Mouse (Mus musculus) spleen, adult 18-20 months (tissue): ENCODE data around the gene Fam78b.

ENCODE experiments used
- DNase-seq, 2 experiments: peaks; one replicate each; pipeline ENCODE4 v3.0.0; 2022; ENCODE audit warnings: mixed read lengths in 2 of 2

Gene Fam78b

GRCm38 (mm10) chr1:167034435-167034834 is 33.2 kb downstream of the Fam78b start:
- no peak for DNase-seq

DNA sequence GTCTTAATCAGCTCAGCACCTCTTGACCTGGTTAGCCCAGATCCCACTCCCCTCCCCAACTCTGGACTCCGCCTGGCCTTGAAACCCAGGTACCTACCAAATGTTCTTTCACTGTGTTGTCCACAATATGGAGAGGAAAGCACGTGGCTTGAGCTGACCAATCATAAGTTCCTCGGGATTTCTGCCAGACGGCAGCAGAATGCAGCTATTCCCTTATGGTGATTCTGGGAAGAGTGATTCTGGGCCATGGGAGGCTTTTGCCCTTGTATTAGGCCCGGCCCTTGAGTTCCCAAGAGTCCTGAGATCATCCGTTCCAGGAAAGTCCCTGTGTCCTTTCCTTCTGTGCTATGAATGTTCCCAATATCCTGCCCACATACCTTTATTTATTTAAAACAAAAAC is 41.3 kb downstream of the Fam78b start:
- no peak for DNase-seq

GRCm38 (mm10) chr1:167046169-167046927 is 45.1 kb downstream of the Fam78b start:
- DNase-seq, result no peak

- no peak for DNase-seq
These were observed 49.6 kb downstream of the Fam78b start for GRCm38 (mm10) chr1:167050859-167051258.

GRCm38 (mm10) chr1:167054029-167054428 is 52.8 kb downstream of the Fam78b start:
- no peak for DNase-seq

GRCm38 (mm10) chr1:167057543-167057942 is 56.3 kb downstream of the Fam78b start:
- no peak for DNase-seq

DNA sequence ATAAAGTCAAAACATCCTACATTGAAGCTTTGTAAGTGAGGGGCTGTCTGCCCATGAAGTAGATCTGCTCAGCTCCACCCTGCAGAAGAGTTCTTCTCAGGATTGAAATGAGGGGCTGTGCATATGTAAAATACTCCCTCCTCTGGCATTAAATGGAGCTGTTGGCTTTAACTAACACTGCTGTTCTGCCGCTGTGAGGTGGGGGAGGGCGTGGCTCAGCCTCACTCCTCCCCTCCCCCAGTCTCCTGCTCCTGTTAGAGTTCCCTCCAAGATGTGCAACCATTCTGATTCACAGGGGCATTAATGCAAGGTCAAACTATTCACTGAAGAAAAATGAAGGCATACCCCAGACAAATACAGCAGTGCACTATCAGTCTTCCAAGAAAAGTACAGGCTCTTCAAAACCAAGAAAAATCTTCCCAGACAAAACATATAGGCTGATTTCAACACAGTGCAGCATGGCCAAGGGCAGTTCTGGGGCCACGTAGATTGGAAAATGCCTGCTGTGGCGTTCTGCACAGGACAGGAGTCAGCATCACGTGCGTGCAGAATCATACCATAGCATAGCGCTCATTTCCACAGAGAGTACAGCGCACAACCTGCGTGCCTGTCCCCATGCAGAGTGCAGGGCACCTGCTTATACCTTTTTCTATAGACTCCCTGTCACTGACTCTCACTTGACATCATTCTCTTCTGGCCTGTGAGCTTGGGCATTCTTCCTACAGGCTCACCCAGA is 58.5 kb downstream of the Fam78b start:
- no peak for DNase-seq

- DNase-seq, result no peak
These were observed 62.8 kb downstream of the Fam78b start for GRCm38 (mm10) chr1:167063971-167064370.

GRCm38 (mm10) chr1:167065541-167065940 is 64.3 kb downstream of the Fam78b start:
- no peak for DNase-seq

DNA sequence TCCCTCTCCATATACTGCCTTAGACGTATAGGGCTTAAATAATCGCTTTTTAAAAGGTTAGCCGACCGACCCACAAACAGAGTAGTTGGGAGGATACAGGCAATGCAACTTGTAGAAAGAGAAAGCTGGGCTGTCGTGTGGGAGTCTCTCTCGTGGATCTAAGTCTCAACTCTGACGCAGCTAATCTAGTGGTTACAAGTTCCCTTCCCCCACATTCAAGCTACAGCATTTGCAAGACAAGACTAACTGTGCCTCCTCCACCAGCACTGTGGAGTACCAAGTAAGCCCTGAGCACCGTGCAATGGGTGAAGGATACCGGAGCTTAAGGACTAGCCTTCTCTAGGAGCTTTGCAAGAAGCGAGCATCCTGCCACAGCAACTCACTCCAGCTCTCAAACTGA is 64.8 kb downstream of the Fam78b start:
- no peak for DNase-seq

DNA sequence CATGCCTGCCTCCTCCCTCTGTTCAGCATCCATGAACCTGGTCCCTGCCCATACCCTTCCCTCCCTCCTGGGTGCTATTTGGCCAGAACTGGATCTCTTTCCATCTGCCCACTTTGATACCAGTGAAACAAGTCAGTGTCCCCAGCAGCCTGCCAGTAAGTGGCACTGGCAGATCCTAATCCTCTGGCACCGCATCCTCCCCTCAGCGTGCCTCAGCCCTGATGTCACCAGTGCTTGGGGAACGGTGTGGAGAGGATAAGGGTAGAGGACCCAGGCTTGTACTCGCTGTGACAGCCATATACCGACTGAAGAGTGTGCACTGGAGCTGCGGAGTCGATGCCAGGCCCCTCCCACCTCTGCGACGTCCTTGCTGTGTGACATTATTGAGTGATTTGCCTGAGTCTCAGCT is 65.7 kb downstream of the Fam78b start:
- DNase-seq, result no peak

DNA sequence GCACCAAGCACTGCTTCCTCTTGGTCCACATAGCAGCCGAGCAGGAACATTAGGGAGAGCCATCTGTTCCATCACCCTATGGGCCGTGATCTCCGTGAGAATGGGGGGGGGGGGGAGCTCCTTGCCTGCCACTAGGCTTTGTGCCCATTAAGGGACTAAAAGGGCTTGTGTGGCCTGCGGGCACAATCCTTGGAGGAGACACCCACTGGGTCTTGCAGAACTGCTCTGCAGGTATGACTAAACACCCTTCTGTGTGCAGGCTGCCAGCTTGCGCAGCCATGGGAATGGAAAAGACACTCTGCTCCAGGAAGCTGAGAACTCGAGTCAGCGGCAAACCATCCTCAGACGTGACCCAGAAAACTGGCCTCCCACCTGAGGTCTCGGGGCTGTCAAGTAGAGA is 68.5 kb downstream of the Fam78b start:
- DNase-seq, result no peak

GRCm38 (mm10) chr1:167070306-167070705 is 69.1 kb downstream of the Fam78b start:
- DNase-seq, result no peak

- DNase-seq, result no peak
These were observed 74.5 kb downstream of the Fam78b start for GRCm38 (mm10) chr1:167075726-167076125.

GRCm38 (mm10) chr1:167079476-167079875 is 78.3 kb downstream of the Fam78b start:
- no peak for DNase-seq

DNA sequence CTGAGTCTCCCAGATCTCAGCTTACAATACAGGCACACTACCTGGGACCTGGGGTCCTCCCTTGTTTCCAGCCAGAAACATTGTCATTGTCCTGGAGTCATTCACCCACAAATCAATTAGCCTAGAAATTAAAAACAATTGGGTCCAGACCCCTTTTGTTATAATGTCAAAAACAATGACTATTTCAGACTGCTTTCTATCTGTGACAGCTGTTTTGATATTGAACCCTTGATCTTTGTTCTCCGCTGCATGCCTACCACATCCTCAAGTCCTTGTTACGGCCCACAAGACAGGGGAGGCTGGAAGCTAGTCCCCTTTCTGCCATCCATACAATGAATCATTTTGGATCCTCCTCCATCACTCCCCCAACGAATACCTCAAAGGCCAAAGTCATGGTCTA is 80.7 kb downstream of the Fam78b start:
- DNase-seq, result no peak

DNA sequence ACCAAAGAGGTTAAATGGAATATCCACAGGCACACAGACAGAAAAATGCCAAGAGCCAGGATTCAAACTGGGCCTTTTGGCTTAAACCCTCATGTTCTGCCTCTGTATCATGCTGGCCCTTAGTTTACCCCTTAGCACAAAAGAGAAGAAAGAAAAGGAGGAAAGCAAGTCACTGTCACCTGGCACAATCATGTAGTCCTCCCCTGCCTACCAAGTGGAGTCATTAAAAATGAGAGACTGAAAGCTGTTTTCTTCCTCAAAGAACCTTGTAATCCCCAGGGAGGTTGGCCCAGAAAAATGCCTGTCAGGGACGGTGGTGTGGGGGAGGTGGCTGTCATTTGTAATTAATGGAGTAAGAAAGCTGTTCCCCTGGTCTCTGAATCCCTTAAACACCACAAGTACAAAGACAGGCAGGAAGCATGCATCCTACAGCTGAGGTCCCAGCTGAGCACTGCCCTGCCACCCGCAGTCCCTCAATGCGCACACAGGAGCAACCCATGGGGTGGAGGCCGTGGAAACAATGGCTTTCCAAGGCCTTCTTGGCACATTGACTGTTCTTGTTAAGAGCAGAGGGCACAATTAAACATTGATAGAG is 81.4 kb downstream of the Fam78b start:
- DNase-seq, result no peak

- no peak for DNase-seq
These were observed 82.0 kb downstream of the Fam78b start for GRCm38 (mm10) chr1:167083181-167083580.

DNA sequence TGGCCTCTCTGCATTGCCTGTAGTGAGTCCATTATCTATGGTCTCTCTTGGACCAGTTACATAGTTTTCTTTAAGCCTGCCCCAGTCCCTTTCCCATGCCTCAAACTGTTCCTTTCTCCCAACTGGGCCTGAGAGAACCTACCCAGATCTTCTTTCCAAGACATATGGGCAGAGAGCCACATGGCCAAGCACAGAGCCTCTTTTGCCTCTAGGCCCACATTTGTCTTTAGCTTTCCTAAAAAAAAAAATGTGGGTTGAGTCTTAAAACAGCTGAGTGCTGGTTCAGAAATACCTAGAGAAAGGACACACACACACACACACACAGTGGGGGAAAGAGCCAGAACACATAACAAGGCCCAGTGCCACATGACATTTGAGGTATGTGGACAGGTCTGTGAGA is 83.1 kb downstream of the Fam78b start:
- no peak for DNase-seq

GRCm38 (mm10) chr1:167085461-167085860 is 84.2 kb downstream of the Fam78b start:
- DNase-seq, result no peak

- DNase-seq, result no peak
These were observed 89.2 kb downstream of the Fam78b start for GRCm38 (mm10) chr1:167090466-167090865.

DNA sequence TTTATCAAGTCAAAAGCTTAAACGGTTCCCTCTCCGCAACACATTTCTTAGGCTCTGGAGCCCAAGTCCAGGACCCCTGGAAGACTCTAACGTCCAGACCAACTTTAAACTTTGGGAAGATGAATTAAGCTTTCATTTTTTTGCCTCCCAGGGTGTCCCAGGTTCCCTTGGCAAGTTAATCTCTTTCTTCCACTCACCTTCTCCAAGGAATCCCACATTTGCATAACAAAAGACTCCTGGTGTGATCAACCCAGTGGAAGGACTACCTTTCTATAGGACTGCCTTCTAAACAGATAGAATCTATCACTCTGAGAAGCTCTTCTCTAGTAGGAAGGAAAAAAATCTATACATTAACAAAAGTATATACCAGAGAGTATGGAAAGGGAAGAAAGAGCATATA is 92.3 kb downstream of the Fam78b start:
- DNase-seq, result no peak

GRCm38 (mm10) chr1:167094589-167095148 is 93.5 kb downstream of the Fam78b start:
- no peak for DNase-seq

GRCm38 (mm10) chr1:167098741-167099140 is 97.5 kb downstream of the Fam78b start:
- DNase-seq, result no peak
